Mouse (Mus musculus) layer of hippocampus, adult 11-12 months (tissue): ENCODE data around the gene Cyb561d1.
"Not testable (repeated sequence)": the region's sequence is repeated elsewhere in the genome, so short reads cannot be mapped to it uniquely, and the experiment has no call there.

Experiments
- DNase-seq: peaks from one replicate; pipeline ENCODE4 v3.0.0; 2022; ENCODE audit warnings: low spot score

Cyb561d1 gene

DNA sequence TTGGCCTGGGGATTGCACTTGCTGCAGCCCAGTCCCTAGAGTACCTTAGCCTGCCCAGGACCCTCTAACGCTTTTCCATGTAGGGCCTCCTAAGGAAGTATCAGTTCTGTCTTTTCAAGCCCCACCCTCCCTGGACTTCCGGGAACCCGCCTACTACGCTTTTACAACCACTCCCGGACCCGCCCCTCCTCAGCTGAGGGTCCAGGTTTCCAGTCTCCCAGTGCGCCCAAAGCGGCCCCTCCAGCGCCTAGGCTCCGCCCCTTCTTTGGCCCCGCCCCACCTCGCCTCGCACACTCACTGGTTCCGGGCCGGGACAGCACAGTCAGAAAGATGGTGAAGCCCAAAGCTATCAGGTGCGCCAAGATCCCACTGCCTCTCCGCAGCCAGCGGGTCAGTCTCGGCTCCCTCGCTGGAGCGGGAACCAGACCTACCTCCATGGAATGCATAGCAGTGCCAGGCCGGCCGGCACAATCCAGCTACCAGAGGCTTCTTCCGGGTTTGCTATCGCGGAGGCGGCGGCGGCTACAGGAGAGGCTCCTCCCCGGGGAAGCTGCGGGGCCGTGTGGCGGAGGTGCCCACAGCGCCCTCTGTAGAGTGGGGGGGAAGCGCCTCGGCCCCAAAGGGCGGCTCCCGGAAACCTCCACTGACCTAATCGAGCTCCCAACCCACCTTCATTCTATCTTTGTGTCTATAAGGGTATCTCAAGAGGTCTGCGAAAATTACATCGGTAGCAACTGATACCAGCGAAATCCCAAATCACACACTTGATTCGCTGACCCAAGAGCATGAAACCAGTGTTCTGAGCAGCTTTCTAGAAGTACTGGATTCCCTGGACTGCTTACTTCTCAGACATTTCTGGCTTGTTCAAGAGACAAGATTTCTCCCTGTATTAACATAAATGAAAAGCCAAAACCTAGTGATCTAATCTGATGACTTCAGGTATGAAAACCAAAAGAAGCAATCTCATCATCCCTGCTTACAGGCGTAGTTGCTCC is at the start of gene Cyb561d1:
Gene Cyb561d1 (minus strand): TSS at position 884 of the 995 bp plus-strand sequence.
- peak; percentile 92 for DNase-seq

DNA sequence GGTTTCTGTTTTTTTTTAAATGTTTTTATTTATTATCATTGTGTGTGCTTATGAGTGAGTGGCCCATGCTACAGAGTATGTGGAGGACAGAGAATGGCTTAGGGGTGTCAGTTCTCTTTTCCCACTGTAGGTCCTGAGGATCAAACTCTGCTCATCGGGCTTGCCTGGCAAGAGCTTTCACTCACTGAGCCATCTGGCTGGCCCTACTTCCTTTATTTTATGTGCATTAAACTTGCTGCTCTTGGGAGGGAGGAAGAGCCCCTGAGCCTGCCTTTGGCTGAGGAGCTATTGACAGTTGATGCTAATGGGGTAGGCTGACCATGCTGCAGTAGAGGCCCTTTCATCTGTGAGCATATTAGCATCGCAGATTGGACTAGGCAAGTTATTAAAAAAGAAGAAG is 45.8 kb upstream of the Cyb561d1 start:
- no peak for DNase-seq

DNA sequence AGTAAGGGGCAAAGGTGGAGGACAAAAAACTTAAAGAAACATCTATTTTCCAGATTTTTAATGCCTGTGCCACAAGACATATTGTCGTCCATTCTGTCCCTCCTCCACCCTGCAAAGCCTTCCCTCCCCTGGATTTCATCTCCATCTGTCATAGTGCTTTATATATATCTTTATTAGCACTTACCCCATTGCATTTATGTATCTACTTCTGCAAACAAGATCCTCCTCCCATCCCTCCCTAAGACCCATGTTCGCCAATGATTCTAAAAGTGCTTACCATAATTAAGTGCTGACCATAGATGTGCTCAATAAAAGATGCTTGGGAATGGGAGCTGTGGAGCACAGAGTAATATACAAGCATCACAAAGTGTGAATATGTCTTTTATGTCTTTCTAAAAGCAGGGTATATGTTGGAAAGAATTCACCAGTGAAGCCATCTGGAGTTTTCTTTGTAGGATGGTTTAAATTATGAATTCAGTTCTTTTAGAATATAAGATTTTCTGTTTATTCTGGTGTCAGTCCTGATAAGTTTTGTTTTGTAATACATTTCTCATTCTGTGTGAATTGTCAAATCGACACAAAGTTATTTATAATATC is 40.3 kb upstream of the Cyb561d1 start:
- no peak for DNase-seq

DNA sequence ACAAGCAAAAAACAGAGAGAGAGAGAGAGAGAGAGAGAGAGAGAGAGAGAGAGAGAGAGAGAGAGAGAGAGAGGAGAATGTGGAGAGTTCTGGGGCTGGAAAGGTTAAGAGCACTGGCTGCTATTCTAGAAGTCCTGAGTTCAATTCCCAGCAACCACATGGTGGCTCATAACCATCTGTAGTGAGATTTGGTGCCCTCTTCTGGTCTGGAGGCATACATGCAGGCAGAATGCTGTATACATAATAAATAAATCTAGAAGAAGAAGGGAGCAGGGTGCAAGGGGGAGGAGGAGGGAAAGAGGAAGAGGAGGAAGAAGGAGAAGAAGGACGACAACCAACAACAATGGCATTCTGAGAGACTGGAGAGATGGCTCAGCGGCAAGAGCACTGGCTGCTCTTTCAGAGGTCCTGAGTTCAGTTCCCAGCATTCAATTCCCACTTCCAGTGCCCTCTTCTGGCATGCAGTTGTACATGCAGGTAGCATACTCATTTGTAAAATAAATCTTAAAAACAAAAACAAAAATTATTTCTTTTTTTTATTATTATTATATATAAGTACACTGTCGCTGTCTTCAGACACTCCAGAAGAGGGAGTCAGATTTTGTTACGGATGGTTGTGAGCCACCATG is 36.6 kb upstream of the Cyb561d1 start:
- DNase-seq, result not testable (repeated sequence)

DNA sequence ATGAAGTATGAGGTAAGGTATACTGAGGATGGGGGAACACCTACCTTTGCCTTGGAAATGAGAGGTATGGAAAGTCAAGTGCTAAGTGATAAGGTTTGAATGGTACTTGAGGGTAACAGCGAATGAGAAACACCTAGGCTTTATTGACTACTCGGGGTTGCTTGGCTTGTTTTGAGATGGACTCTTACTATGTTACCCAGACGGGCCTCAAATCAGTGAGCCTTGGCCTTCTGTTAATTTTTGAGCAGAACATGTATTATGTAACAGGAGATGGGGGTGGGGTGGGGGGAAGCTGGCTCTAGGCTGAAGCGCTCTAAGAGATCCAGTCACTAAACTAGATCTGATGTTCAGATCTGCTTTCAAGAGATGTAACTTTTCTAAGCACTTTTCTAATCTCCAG is 30.6 kb upstream of the Cyb561d1 start:
- DNase-seq, result no peak

DNA sequence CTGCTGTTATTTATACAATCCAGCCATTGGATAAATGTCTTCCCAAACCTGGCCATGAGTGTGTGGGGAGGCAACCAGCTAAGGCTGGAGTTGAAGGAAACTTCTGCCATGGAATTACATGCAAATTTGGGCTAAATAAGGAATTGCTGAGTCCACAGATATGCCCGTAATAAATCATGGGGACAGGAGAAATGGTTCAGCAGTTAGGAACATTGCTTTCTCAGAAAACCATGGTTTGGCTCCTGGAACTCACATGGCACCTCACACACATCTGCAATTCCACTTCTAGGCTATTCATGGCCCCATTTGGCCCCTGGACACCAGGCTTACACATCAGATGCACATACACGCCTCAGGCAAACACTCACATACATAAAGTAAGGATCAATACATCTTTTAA is 26.5 kb upstream of the Cyb561d1 start:
- no peak for DNase-seq

DNA sequence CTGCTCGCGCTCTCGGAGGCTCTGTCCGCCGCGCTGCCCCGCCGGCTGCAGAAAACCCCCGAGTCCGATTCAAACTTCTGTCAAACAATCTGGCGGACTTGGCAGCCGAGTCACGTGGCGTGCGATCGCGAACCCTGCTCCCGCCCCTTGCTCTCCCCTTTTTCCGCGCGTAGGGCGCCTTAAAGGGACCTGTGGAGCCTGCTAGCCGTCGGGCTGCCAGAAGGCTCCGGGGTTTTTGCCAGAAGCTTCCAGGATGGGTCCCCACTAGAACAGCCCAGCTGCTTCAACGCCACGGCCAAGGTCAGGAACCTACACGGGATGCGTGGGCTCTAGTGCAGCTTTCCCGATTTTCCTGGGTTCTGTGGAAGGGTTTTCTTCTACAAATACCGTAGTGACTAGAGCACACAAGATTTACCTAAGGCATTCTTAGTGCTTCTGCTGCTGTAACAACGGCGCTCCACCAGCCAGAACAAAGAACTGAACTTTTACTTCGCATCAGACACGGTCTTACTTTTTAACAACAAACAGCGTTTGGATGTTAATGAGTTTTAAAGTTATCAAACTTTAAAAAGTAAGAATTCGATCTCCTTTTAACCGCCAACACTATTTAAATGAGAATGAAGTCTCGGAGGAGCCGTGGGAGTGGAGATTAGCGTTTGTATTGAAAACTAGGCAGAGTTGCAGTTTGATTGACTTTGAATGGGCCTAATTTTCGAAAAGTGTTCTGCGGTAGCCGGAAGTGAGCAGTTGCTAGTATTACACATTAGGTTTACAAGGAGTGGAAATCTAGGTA is 25.7 kb upstream of the Cyb561d1 start, which contains the start of gene Sypl2:
Gene Sypl2 (minus strand): TSS at position 91 of the 793 bp plus-strand sequence.
- DNase-seq, result no peak

DNA sequence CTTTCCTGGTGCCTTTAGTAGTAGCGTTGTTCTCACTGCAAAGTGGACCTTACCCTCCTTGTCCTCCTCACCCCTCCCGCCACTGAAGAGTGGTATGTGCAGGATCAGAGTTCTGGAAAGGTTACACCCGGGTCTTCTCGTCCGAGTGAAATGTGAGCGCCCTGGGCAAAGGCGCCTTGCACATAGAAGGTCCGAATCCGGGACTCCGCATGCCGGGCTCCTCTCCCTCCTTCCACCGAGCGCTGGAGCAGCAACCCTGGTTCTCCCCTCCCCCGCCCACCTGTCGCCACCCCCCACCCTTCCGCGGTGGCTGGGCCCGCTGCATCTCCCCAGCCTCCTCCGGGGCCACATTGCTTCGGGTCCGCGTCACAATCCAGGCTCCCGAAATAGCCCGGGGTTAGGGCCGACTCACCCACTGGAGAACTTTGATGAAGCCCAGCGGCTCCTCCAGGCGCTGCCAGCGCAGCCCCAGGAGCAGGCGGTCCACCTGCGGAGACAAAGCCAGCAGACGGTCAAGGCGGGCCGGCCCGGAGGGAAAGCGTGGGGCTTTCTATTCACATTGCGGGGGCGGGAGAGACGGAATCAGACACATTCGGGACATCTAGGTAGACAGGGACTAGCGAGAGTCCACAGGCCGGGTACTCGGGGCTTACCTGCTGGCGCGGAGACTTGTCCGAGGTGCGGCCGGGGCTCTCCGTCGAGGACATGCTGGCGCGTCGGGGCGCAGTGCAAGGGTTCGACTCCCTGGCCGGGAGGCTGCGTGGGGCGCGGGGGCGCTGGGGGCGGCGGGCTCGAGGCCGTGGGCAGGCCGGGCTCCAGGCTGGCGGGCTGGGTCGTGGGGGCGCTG is 24.9 kb upstream of the Cyb561d1 start:
- DNase-seq, result no peak

DNA sequence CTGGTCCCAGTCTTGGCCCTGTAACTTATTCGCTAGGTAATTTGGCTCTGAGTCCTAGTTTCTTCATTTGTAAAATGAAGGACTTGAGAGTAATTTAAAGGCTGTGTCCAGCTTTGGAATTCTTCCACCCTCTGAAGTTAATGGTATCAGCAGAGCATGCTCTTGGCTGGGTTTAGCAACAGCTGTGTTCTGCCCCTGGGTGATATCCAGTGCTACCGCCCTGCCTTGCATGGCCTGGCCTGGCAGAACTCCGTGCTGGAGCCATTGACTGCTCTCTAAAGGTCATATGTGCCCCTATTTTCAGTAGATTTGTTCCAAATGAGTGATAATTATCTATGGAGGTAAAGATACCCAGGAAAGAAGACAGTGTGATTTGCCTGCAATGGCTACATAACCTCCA is 19.6 kb upstream of the Cyb561d1 start:
- no peak for DNase-seq

DNA sequence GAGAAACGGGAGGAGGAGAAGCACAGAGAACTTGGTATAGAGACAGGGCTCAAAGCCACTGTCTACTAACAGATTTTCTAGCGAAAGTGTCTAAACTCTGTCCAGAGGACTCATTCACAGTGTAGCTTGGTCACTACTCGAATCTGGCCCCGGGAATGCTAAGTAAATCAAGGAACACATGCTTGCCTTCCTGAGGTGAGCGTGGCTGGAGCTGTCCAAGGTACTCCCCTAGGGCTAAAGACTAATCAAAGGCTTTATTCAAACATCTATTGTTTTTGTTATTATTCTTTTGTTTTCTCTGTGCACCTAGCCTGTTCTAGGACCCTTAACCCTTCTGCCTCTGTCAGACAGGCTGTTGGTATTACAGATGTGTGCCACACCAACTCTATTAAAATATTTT is 13.7 kb upstream of the Cyb561d1 start:
- DNase-seq, result no peak

DNA sequence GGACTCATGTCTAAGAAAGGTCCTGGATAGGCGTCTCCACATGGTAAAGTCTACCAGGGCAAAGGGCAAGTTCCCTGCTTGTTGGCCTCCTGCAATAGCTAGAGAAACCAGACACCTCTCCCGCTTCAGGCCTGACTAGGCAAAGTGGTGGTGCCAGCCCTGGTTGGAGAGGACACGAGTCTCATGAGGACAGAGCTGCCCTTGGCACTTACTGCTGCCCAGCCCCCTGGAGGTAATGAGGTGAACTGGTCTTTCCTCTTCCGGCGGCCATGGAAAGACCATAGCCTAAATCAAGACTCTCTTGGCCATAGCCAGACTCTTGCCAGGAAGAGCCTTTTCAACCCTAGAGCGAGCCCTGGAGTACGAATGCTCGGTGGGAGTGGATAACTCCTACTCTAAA is 11.4 kb upstream of the Cyb561d1 start:
- no peak for DNase-seq

DNA sequence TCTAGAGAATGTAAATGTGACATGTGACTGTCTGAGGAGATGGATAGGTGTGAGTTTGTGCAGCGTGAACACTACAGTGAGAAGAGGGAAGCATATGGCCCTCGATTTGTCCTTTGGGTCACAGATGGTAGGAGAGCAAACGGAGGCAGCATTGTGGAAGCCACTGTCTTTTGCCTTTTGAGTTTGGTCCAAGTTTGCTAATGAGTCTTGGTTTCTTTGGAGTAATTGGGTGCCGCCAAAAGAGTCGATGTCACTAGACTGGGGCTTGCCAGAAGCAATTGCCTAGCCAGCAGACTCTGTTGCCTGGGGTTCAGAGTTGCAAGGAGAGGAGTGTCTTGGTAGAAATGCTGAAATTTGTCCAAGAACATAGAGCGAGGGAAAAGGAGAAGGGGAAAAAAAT is 10.8 kb upstream of the Cyb561d1 start:
- no peak for DNase-seq

DNA sequence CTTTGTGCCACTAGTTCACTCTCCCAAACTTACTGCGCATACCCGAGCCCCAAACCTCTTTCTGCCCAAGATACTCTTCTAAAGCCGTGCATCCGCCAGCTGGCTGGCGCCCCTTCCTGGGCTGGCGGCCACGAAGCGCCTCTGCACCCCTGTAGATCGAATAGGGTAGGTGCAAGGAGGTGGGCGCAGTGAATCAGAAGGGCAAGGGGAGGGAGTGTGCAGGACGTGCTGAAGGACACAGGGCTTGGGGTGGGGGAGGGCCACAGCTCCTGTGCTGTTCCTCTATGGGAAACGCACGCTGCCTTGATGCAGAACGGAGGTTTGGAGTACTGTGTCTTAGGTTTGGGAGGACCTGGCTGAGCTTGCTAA is 9.7 kb upstream of the Cyb561d1 start, which contains the start of gene Atxn7l2:
Gene Atxn7l2 (minus strand): TSS at position 164 of the 369 bp plus-strand sequence.
- no peak for DNase-seq

DNA sequence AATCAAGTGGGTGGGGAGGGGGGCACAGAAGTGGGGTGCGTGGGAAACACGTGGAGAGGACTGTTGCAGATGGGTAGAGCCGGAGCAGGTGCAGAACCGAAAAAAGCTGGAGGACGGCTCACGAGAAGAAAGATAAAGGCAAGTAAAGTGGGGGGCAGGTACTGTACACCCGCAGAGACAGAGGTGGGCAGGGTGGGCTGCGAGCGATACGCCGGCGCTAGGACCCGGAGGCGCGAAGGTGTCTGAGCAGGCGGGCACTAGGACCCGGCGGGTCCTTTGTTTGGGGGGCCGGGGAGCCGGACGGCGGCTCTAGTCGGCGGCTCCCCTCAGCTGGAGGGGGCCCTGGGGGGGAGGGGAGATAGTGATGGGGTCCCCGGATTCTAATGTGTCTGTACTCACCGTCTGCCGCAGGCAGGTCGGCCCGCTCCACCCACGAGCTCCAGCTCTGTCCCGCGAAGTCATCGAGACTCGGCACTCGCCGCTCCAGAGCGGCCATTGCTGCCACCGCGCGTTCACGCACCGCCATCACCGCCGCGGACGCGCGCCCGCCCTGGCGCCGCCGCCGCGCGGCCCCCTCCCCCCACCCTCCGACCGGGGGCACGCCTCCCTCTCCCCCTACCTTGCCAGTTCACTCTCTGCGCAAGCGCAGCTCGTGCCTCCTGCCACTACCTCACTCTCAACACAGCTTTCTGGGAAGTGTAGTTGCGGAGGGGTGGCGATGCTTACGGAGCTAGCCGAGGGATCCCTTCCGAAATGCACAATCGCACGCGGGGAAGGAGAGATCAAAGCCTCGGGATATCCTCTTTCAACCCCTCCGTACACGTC is 9.1 kb upstream of the Cyb561d1 start:
- DNase-seq, result peak; percentile 94

DNA sequence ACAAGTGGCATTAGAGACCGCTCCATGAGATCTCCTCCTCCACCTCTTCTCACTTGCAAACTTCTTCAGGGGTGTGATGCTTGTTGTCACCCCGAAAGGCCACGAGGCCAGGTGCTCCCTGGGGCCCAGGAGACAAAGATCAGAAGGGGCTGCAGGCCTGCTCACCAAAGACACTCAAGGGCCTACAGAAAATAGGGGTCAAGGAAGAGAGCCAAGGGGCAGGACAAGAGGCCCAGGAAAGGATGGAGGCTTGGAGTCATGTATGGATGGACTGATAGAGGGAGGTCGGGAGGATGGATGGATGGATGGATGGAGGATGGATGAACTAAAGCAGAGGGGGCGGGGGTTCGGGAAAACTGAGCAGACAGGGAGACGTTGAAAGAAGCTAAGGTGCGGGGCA is 8.5 kb upstream of the Cyb561d1 start:
- DNase-seq, result no peak

DNA sequence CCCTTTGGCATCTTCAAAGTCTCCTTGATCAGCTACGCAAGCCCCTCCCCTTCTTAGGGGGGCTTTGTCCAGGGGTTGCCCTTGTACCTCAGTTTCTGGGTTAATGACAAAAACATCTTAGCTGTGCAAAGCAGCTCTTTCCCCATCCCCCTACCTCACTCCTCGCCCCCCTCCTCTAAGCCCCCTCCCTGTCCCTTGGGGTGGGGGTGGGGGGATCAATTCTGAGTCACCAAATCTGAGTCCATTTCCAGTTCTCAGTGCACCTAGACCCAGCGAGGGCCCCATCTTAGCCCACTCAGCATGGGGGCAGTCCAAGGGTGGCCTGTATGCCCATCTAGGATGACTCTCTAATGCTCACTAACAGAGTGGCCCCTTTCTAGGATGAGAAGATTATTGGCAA is 8.0 kb upstream of the Cyb561d1 start:
- DNase-seq, result no peak

DNA sequence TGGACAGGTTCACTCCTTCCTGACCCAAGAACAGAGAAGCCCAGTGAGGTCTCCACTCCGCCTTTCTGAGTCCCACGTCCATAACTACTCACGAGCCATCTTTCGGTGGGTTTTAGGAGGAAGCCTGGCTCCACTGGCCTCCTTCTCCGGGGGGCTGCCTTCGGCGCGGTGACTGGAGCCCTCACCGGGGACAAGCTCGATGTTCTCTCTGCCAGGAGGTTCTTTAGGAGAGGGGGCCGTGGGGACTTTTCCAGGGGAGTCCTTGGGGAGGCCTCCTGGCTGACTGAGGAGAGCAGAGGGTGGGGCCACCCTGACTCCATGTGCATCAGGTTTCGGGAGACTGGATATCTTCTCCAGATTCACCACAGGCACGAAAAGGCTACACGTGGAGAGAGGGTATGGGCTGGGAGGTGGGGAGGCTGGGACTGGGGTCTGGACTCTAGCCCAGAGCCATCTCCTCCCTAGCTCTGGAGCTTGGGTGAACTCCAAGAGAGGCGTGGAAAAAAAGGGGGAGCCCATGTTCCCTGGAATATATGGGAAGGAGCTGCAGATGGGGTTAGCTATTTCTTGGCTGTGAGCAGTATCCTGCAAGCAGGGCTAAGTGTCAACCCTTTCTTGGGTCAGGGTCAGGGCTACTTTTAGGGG is 5.8 kb upstream of the Cyb561d1 start:
- no peak for DNase-seq

DNA sequence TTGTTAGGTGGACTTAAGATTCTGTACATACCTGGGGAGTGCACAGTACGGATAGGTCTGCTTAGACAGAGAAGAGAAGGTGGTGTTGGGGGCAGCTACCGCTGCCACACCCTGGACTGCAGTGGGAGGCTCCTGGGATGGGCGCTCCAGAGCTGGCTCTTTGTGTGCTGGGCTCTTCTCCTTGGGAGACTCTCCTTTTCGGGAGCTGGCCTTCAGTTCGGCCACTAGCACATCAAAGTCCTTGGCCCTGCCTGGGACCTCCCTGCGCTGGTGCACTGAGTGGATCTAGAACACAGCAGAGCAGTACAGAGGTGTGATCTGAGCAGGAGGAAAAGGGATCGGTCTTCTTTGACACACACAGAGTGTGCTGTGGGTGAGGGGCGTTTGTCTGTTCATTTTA is 4.6 kb upstream of the Cyb561d1 start:
- DNase-seq, result no peak

DNA sequence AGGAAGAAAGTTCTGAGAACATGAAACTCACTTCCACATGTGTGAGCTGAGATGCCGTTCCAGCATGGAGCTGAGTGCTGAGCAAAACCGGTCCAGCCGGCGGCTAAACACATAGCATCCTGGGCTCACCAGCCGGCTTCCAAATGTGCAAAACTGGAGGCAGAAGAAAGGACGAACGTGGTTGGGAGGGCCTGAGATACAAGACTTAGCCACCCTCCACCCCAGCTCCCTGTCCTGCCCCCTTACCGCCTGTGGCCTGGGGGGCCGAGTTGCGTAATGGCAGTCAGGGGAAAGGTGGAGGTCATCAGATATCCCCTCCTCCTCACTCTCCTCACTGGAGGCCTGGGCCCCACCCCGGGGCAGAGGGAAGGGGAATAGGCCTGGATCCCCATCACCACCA is 3.5 kb upstream of the Cyb561d1 start:
- DNase-seq, result no peak
